Mouse (Mus musculus) monocyte, adult 5-6 weeks (primary cell): Measurements from ENCODE around the gene Sdk1. TPM values are rescaled to one million over a fixed set of nuclear protein-coding genes. Genes with fewer than 3 reads are reported as not detected.

Experiments used
- ATAC-seq: fragments of 153-309, 156-312 bp; replicated peaks from 2 replicates; pipeline ENCODE4 v1.8.0; 2017; ENCODE audit warnings: mild to moderate bottlenecking; ENCODE audit not compliant: low TSS enrichment, insufficient number of reproducible peaks, severe bottlenecking, poor library complexity, low FRiP score
- total RNA-seq: library from RNA; stranded (forward); fragments of 200-1000, 200-491, 200-594 nt; gene quantifications from 3 replicates; pipeline ENCODE4 v1.2.3, GENCODE M21; 2017

Sdk1 gene
- total RNA-seq, 1 experiment from 2014 or later, result not detected

DNA sequence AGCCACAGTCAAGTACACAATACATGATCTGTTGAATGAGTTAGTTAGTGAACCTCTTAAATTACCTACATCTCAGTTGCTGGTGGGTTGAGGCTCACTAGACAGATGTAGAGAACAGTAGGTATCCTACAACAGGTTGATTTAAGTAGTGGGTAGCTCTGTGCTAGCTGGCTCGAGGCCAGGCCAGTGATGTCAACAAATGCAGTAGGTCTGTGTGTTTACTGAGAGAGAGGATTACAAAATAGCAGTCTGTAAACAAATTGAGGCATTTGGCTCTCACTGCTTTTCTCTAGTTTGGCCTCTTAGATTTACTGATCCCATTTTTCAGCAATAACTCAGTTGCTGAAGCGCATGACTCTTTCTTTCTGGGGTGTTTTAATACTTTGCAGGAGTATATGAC lies 70.5 kb downstream of the Sdk1 start:
- no peak for ATAC-seq

- ATAC-seq, result no peak
Observed at GRCm38 (mm10) chr5:141312305-141312704, 71.0 kb downstream of the Sdk1 start.

DNA sequence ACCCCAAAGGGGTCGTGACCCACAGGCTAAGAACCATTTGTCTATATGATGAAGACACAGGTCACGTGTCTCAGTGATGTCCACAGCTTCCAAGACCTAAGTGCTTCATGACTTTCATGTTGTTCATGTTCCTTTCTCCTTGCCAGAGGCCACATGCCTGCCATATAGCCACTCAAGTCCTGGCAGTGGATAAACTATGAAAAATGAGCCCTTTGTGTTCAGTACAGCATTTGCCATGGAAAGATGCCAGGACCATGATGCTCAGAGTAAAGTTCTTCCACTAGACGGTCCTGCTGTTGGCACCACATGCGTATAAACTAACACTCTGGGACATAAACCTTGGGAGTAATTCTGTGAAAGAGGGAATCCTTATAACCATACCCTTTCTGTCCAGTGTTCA lies 75.8 kb downstream of the Sdk1 start:
- no peak for ATAC-seq

DNA sequence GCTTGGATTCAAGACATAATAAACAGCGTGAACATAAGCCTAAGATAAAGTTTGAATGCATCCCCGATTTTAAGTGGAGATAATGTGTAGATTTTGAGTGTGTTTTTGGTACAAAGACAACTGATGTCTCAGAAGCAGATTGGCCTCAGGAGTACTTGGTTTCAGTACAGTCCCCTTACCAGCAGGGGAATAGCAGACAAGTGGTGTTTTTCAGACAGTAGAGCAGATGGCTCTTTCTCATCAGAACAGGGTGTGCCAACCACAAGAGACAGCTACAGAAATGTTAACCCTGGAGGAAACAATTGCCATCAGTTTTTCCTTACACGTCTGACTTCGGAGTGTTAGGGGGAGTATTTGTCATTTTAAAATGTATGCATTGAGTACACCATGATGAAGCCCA lies 83.6 kb downstream of the Sdk1 start:
- ATAC-seq, result no peak

GRCm38 (mm10) chr5:141344376-141344775 lies 103.1 kb downstream of the Sdk1 start:
- ATAC-seq, result no peak

GRCm38 (mm10) chr5:141345476-141345875 lies 104.2 kb downstream of the Sdk1 start:
- ATAC-seq, result no peak

- no peak for ATAC-seq
Observed at GRCm38 (mm10) chr5:141362676-141363075, 121.4 kb downstream of the Sdk1 start.

GRCm38 (mm10) chr5:141363956-141364355 lies 122.7 kb downstream of the Sdk1 start:
- no peak for ATAC-seq

DNA sequence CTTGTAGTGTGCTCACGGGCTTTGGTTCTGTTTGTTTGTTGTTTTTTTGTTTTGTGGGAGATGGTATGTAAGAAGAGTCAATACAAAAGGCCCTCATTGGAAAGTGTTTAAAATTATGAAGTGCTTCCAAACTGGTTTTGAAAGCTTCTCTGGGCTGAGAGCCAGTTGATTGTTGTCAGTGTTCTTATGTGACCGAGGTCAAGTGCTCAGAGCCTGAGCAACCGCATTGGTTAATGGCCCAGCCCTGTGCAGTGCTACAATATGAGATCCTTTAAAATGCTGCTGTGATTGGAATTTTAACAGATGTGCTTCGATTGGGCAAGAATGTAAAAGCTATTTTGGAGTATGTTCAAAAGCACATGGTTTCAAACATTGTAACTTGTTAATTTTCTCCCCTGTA lies 127.3 kb downstream of the Sdk1 start:
- no peak for ATAC-seq

GRCm38 (mm10) chr5:141374797-141375196 lies 133.5 kb downstream of the Sdk1 start:
- ATAC-seq, result no peak

- no peak for ATAC-seq
Observed at GRCm38 (mm10) chr5:141379836-141380773, 138.8 kb downstream of the Sdk1 start.

- ATAC-seq, result no peak
Observed at GRCm38 (mm10) chr5:141380774-141381156, 139.5 kb downstream of the Sdk1 start.

- ATAC-seq, result no peak
Observed at GRCm38 (mm10) chr5:141381581-141381980, 140.3 kb downstream of the Sdk1 start.

- no peak for ATAC-seq
Observed at GRCm38 (mm10) chr5:141382246-141382835, 141.1 kb downstream of the Sdk1 start.

DNA sequence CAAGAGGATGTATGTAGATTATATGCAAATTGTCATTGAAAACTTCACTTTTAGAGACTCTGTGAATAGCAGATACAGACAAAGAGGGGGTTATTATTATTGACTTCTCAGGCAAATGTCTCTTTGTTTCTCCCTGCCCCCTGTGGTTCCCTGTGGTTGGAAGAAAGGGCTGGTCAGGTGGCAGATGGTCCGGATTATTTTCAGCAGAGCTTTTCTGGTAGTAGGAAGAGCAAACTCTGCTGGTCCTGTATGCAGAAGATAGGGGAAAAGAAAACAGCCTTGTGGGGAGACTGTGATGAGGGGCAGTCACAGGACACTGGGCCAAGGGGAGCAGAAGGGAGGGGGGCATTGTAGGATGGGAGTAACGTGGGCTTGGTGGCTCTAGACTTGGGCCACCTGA lies 147.2 kb downstream of the Sdk1 start:
- no peak for ATAC-seq

- no peak for ATAC-seq
Observed at GRCm38 (mm10) chr5:141390541-141390940, 149.3 kb downstream of the Sdk1 start.

DNA sequence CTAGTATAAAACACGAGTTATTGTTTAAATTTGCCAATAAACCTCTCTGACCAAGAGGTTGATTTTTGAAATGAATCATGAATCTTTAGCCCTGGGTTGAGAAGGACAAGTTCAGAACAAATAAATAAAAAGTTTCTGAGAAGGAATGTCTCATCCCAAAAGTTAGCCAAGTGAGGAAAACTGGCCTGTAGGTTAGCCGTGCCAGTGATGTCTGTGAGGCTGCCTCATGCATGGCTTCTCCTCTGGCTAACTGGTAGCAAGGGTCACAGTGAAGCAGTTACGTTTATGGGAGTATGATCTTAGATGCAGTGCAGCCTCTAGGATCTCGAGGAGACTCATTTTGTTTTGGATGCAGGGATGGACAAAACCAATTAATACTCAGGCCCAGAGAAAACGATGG lies 149.9 kb downstream of the Sdk1 start:
- no peak for ATAC-seq

DNA sequence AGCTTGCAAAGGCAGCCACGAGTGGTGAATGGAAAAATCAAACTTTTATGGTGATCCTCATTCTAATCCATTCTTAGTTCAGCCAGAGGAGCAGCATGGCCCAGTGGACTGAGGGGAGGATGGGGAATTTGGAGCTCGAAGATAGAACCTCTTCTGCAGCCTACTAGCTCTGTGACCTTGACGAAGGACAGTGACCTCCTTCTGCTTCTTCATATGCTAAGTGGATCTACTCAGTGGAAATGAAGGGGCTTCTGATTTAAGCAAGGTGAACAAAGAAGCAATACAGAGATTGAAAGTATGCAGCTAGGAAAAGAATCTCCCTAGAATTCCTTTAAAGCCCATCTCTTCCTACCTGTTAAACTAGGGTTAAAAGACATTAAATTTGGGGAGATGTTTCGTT lies 152.6 kb downstream of the Sdk1 start:
- no peak for ATAC-seq

DNA sequence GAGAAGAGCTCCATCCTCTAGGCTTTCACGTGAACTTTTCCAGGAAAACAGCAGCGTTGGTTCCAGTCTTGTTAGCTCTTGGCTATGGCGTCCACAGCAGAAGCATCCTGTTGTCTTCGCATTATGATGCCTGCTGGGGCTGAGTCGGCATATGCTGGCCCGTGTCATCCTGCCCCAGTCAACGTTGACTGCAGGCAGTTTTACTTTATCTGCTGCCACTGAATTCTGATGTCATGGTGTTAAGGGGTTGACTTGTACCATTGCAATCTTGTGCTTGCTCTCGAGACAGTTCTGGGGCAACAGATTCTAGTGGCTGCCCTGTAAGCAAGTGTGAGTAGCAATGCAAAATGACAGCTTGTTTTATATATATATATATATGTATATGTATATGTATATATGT lies 153.3 kb downstream of the Sdk1 start:
- no peak for ATAC-seq

DNA sequence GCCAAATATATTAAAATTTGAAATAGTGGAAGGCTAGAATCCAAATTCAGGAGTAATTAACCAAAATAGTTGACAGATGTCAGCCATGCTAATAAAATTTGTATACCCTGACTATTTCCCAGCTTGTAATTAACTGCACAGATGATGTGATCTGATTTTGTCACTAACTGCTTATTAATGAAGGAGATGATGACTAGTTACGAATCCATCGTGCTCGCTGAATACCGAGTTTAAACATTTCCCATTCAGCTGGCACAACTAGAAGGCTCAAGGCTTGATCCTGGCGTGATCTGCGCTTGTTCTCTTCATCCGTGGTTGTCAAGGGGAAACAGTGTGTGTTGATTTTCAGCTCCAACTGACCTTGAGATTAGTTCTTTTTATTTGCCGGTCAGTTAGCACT lies 162.5 kb downstream of the Sdk1 start:
- ATAC-seq, result no peak
